Mouse (Mus musculus): Measurements from ENCODE around the gene Crlf3.

Gene Crlf3

DNA sequence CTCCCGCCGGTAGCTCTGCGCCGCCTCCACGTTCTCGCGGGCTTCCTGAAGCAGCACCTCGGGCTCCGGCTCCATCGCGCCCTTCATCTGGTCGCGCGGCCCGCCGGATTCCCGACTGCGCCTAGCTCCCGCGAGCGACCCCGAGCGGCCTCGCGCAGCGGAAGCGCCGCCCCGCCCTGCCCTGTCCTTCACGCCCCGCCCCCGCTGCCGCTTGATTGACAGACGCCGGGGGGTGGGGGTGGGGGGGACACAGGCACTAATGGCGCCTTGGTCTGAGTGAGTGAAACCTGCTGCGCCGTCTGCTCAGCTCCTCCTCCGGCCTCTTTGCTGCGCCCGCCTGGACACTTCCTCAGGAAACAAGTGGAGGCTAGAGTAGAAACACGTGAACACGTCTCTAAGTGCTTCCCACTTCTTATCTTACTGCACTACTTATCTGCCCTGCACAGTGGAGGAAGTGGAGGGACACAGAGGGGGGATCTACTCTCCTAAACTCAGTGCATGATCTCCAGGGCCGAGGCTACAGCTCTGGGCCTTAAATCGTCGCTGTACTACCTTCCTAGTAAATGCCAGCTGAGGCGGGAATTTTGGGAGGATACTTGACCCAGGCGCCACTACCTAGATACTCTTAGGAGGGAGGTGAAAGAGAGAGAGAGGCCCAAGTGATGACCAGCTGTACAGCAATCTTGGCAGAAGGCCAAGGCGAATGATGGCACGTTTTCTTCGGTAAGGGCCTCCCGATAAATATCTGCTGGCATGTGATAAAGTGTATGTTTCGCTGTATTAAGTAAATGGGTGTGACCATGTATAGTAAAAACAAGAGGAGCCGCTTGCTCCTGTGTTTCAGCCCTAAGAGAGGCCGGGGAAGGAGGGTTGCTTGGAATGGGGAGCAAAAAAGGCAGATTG is at the start of gene Crlf3:
Crlf3 (minus strand) TSS at position 166 of the 903 bp plus-strand sequence.
- DNase-seq (ENCODE audit: low spot score in 2 of 2) = peak; percentile 88 to 90

DNA sequence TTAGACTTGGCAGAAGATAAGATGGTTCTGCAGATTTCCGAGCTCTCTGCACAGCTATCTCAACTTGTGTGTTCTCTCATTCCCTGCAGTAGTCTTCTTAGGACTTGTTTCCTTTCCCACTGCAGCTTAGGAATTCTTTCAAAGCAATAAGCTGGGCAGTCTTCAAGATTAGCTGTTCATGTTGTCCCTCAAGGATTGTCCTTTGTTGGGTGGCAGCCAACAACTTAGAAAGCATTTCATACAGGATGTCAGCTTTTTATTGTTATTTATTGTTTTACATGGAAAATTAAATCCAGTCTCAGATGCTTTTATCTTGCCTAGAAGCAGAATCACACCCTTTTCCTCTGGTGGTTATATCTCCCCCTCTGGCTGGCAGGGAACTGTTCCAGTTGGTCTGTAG is 35.6 kb upstream of the Crlf3 start:
- no peak for DNase-seq (ENCODE audit: low spot score in 2 of 2)

DNA sequence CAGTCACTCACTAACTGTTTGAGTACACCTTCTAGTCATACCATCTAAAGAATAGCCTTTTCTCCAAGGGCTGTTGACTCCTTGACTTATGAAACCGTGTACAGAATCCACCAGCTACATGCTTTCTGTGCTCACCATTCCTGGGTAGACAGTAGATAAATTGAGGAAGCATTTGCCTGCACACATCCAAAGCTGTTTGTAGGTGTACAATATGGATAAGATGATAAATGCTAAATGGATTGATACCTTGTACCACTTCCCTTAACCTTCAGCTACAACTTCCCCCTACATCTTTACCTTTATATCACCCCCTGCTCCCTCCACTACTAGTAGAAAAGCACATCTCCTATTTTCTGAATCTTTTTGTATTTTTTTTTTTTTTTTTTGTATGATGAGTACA is 23.6 kb upstream of the Crlf3 start:
- DNase-seq (ENCODE audit: low spot score in 2 of 2) = no peak

DNA sequence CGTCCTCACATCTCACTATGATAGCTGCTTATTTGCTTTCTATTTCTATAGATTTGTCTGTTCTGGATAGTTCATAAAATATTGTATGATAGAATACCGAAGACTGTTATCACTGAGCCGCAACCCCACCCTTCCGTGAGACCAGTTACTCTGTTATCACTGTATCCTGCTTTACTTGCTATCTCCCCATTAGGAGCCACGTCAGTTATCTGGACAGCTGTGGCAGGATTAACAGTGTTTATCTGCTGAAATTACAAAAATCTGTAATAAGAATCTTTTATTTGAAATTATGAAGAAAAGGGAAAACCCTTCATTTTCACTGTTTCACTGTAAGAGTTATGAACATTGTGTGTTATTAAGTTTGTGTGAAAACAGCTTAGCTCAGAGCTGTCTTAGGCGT is 20.5 kb upstream of the Crlf3 start:
- DNase-seq (ENCODE audit: low spot score in 2 of 2) = no peak

DNA sequence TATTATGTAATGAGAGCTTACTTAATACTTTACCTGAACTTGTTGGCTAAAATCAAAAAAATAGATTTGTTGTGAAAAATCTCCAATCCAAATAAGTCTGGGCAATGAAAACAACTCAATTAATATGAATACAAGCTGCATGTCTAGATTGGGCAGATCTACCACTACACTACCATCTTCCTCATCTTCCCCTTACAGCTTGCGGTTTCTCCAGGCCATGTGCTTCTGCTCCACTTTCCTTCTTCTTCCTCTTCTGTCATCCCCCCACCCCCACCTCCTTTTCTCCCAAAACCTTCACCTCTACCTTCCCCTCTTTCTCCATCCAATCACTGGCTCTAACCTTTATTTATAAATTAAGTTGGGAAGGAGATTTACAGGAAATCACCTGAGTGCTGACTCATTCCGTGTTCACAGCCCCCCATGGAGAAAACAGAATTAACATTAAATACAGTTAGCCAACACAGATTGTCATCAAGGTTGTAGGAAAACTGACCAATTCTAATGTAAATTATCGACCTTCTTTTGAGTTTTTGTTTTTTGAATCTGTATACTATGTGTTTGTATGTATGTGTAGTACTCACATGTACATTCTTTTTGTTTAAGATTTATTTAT is 17.8 kb upstream of the Crlf3 start:
- DNase-seq (ENCODE audit: low spot score in 2 of 2) = no peak

DNA sequence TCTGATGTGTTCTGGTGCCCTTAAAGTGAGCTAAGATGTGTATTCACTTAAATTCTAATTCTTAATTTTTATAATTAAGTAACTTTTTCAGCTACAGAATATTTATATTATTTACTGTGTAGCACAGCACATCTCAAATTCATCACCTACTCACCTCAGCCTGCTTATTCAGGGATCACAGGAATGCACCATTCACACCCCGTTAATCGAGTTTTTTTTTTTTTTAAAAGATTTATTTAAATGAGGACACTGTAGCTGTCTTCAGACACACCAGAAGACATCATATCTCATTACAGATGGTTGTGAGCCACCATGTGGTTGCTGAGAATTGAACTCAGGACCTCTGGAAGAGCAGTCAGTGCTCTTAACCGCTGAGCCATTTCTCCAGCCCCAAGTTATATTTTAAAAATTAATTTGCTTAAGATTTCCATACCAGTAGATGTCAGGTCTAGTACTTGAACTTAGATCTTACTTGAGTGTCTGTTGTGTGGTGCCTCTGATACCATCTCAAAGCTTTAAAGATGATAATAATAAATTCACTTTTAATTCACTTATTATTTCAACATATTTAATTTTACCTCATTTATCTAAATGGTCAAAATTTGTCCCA is 9.9 kb upstream of the Crlf3 start:
- no peak for DNase-seq (ENCODE audit: low spot score in 2 of 2)

DNA sequence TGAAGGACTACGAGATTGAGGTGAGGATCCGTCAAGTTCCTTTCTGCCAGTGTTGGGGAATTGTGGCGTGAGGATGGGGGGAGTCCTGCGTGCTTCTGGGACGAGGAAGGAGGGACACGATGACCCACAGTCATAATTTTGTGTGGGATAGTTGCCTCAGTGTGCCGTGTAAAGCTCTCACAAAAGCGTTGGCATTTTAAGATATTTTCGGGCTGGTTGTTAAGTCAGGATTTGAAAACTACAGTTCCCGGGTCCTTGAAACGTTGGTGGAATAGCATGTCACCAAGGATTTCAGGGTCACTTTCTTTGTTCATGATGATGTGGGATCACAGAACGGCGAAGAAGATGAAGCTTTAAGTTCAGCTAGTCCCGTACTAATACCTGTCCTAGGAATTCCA is 9.0 kb upstream of the Crlf3 start:
- DNase-seq (ENCODE audit: low spot score in 2 of 2) = no peak

DNA sequence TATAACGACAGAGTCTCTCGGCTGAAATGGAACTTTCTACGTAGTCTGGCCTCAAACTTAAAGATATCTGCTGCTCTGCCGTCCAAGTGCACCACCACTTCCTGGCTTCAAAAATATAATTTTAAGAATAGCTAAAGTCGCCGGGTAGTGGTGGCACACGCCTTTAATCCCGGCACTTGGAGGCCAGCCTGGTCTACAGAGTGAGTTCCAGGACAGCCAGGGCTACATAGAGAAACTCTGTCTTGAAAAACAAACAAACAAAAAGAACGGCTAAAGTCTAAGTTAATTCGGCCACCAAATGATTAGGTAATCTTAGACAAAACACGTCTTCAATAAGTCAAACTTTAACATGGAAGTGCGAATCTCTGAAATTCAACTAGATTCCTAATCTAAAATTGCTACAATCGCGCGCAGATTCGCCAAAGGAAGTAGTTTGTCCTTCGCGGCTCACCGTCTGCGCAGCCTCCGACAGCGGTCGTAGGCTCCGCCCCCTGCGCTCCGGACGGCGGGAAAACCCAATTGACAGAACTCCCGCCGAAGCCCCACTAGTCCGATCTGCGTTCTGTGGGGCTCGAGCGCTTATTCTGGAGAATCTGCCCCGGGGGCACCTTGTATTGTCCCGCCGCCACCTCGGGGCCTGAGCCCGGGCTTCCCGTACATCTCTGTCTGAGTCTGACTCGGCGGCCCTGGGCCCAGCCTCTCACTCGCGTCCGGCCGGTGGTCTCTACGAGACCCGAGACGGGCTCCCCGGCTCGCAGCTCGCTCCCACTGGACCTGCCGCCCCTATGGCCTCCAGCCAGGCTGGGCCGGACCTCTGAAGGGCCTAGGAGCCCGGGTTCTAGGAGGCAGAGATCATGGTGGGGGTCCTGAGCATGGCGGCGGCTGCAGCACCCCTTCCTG is 8.4 kb upstream of the Crlf3 start, which contains the start of gene Atad5:
Atad5 (plus strand) TSS at position 484 of the 900 bp plus-strand sequence.
- DNase-seq (ENCODE audit: low spot score in 2 of 2) = peak; percentile 73 to 86

DNA sequence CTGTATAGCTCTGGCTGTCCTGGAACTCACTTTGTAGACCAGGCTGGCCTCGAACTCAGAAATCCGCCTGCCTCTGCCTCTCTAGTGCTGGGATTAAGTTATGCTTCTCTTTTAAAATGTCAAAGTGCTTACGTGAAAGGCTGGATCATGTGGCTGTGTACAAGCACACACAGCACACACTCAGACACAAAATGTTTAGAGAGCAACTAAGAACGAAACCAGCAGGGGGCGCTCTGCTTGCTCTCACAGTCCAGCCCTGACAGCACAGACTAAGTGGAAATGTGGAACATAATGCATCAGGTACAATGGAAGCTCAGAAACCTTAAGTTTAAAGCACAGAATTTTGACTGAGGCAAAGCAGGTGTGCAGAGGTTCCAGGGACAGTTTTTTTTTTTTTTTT is 6.1 kb upstream of the Crlf3 start:
- DNase-seq (ENCODE audit: low spot score in 2 of 2) = peak; percentile 55 to 62

DNA sequence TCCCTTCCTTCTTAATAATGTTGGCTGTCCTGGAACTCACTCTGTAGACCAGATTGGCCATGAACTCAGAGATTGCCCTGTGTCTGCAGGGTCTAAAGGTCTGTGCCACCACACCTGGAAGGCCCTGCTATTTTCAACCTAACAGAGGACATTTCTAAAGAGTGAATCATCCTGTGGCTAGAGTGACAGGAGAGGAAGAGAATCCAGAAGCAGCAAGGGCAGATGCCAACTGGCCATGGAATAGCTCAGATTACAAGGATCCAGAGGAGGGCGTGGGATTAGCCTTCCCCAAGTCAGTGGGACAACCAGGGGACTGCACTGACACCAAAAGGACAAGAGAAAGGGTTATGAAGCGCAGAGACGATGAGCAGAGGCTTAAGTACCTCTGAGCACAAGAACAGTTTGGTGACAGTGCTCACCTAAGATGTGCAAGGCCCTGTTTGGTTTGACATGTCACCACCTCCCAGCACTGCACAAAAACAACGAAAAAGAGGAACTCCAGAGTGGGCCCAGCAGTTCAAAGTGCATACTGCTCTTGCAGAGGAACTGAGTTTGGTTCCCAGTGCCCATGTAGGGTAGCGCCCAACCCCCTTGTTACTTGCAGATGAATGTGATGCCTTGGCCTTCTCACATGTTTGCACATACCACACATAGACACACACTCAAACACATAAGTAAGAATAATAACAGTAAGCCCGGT is 4.7 kb upstream of the Crlf3 start:
- DNase-seq (ENCODE audit: low spot score in 2 of 2) = no peak

DNA sequence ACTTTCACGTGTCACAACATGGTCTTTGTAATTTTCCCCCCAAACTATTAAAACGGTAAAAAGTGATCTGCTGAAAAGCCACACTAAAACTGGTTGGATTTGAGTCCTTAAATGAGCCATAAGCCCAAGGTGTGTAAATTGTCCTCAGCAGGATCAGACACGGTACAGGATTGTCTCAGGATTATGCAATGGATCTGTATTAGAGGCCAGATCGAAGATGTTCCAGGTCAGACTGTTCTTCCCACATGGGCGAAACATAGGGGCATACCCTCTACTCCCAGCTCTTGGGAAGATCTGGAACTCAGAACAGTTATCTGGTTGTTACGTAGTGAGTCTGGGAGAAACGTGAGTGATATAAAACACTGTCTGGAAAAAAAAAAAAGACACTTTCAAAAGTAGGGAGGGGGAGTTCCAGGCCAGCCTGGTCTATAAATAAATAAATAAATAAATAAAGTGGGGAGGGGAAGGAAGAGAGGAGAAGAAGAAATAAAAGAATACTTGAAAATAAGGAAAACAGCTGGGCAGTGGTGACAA is 1.1 kb upstream of the Crlf3 start:
- DNase-seq (ENCODE audit: low spot score in 2 of 2) = no peak

DNA sequence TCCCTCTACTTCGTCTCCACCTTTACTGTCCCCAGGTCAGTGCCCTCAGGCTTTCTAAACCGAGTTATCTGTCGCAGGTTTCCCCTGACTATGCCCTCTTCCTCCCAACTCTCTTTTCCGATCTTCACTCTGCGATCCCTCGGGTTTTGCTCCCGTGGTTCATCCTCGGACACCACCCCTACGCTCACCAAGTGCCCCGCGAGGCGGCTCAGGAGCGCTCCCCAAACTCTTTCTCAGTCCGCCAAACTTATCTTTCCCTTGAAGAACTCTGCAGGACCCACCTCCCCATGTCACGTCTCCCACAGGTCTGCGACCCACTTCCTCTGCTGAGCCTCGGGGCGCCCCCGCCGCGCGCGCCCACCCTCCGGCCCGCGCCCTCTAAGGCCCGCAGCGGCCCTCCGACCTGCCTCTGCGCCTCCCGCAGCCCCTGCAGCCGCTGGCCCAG is 388 bp downstream of the Crlf3 start:
- peak in 1 of 2 experiments; percentile 17 for DNase-seq (ENCODE audit: low spot score in 2 of 2)

DNA sequence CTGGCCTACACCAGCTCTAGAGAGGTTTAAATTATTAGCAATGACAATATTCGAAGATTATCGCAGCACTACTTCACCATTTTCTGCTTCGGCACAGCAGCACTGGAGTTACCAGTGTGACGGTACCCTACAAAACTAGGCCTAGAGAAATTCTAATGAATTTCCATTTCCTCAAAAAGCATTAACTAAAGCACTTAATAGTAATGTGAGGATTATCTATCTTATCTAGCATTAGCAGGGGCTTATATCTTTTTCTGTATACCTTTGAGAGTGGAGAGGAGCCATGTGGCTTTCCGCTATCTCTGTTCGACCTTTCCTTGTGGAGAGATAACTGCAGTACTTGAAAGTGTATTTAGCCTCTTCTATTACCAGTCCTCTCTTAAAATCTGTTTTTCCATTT is 1.0 kb downstream of the Crlf3 start:
- DNase-seq (ENCODE audit: low spot score in 2 of 2) = no peak

DNA sequence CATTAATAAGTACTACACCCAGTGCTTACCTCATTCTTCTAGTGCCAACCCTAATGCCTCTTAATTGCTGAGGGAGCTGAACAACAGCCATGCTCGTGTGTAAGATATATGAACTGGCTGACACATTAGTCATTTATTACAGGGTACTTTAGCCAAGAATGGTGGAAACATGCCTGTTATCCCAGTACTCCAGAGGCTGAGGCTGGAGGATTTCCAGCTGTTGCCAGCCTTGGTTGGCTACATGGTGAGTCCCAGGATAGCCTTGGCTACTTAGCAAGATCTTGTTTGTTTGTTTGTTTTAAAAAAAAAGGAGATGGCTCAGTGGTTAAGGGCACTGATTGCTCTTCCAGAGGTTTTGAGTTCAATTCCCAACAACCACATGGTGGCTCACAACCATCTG is 2.0 kb downstream of the Crlf3 start:
- no peak for DNase-seq (ENCODE audit: low spot score in 2 of 2)

DNA sequence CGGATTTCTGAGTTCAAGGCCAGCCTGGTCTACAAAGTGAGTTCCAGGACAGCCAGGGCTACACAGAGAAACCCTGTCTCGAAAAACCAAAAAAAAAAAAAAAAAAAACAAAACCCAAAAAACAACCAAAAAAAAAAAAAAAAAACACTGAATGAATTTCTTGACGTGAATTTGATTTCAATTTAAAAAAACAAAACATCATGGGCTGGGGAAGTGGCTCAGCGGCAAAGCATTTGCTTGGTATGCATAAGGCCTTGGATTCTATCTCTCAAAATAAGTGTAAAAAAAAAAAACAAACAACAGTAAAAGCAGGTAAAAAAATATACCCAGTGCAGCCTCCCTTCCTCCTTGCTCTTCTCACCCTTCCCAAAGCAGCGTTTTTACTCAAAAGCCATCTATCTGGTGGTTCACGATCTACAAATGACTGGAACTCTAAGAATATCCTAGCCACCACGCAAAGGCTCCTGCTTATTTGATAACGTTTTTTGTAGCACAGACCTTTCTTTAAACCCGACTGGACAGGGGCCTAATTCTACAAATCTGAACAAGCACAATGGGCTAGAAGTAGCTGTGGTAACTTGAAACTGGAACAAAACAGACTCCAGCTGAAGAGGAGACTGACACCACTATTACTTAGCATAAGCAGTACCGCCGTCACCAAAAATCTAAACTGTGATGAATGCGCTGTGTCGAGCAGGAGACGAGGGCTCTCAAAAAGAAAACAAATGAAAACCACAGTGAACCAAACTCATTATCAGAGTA is 2.8 kb downstream of the Crlf3 start:
- no peak for DNase-seq (ENCODE audit: low spot score in 2 of 2)

DNA sequence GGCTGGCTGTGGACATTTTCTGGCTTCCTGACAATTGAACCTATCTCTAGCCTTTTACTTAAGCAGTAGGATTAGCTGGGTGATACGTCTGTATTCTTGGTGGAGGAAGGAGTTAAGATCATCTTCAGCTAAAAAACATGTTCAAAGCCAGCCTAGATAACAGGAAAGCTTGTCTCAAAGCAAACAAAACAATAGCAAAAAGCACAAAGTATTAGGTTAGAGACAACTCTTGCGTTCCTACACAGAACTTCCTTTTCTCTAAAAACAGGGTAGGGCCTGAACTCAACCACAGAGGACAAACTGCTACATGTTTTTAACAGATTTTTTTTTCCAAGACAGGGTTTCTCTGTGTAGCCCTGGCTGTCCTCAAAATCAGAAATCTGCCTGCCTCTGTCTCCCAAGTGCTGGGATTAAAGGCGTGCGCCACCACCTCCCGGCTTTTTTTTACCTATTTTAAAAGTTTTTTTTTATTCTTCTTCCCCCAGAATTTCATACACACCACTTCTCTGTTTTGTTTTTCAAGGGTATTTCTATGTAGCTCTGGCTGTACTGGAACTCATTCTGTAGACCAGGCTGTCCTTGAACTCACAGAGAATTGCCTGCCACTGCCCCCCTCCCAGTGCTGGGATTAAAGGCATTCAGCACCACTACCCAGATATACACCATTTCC is 5.0 kb downstream of the Crlf3 start:
- no peak for DNase-seq (ENCODE audit: low spot score in 2 of 2)

DNA sequence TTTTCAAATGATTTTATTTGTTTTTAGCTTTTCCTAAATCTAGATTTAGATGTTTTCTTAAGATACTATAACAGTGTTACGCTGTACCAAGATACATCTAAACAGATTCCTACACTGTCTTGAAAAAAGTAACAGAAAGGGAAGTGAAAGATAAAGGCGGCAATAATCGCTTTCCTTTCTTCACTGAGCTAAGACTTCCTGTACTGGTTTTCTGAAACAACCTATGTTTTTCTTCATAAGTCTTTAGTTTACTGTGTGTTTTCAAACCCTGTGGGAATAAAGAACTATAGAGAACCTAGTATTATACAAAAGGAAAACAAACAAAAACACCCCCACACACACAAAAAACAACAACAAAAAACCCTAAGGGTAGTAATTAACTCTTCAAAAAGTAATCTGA is 8.4 kb downstream of the Crlf3 start:
- no peak for DNase-seq (ENCODE audit: low spot score in 2 of 2)

DNA sequence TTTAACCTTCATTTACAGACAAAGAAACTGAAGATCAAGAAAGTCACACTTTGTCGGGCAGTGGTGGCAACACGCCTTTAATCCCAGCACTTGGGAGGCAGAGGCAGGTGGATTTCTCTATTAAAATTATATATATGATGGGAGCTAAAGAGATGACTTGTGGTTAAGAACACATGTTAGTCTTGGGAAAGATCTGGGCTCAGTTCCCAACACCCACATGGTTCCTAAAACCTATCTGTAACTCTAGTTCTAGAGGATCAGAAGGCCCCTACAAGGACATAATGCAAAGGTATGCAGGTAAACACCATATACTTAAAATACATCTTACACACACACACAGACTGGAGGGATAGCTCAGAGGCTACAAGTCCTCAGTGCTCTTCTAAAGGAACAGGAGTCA is 9.8 kb downstream of the Crlf3 start:
- no peak for DNase-seq (ENCODE audit: low spot score in 2 of 2)

DNA sequence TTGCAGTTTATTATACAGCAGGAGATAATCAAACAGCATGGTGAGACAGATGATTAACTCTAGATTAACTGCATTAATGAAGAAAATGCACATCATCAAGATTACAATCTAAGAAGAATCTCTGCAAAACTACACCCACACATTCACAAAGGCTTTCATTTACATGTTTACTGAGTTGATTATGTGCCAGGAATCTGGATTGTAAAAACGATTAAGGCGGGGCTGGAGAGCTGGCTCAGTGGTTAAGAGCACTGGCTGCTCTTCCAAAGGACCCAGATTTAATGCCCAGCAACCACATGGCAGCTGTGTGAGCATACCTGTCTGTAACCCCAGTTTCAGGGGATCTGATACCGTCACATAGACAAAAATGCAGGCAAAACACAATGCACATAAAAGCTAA is 11.0 kb downstream of the Crlf3 start:
- no peak for DNase-seq (ENCODE audit: low spot score in 2 of 2)

Measured in urinary bladder, adult 18-20 months (tissue).